Mouse (Mus musculus) G1E (cell line): ENCODE measurements around the gene Hist1h4h. TPM values are rescaled to one million over a fixed set of nuclear protein-coding genes. Genes with fewer than 3 reads are reported as not detected.
A peak's percentile ranks its signal among the peaks of the same experiment; 100 is the strongest.
"Not testable (repeated sequence)": the region's sequence is repeated elsewhere in the genome, so short reads cannot be mapped to it uniquely, and the experiment has no call there.

Experiments used
- ATAC-seq: 2 replicates; pipeline ENCODE4 v1.8.0; 2016; ENCODE audit warnings: mild to moderate bottlenecking; ENCODE audit not compliant: insufficient number of reproducible peaks, poor library complexity, low FRiP score, severe bottlenecking; ENCODE audit errors: extremely low read depth
- DNase-seq: peaks from one replicate; pipeline ENCODE4 v3.0.0; 2012; ENCODE audit warnings: low spot score
- H3K27me3 ChIP-seq: 2 replicates; pipeline ENCODE4 v1.6.1; 2012; ENCODE audit warnings: mild to moderate bottlenecking, low read length, inconsistent platforms; ENCODE audit not compliant: insufficient read depth
- H3K36me3 ChIP-seq: replicated peaks from 2 replicates; pipeline ENCODE3; 2012; ENCODE audit warnings: mild to moderate bottlenecking, inconsistent platforms
- H3K4me1 ChIP-seq: 2 replicates; pipeline ENCODE4 v1.6.1; 2012; ENCODE audit warnings: low read depth, low read length, inconsistent platforms, mixed read lengths; ENCODE audit not compliant: insufficient read depth
- H3K4me3 ChIP-seq: 2 replicates; pipeline ENCODE4 v1.5.1; 2012; ENCODE audit warnings: low read depth, mild to moderate bottlenecking, inconsistent platforms, low read length, moderate library complexity, mixed read lengths
- H3K9me3 ChIP-seq: replicated peaks from 2 replicates; pipeline ENCODE4 v1.6.1; 2012; ENCODE audit warnings: inconsistent platforms
- CTCF ChIP-seq: IDR thresholded peaks from 2 replicates; pipeline ENCODE4 v1.5.1; 2012; ENCODE audit warnings: low read depth, low read length, inconsistent platforms, mixed read lengths
- GATA1 ChIP-seq: IDR thresholded peaks from 2 replicates; pipeline ENCODE4 v1.6.1; 2012; ENCODE audit warnings: borderline replicate concordance, low read length, inconsistent platforms, mixed read lengths
- GATA2 ChIP-seq: IDR thresholded peaks from 2 replicates; pipeline ENCODE4 v1.6.1; 2012; ENCODE audit warnings: low read depth, low read length, inconsistent platforms, borderline replicate concordance
- POLR2AphosphoS5 ChIP-seq: IDR thresholded peaks from 2 replicates; pipeline ENCODE4 v1.6.1; 2012; ENCODE audit warnings: low read depth, low read length, inconsistent platforms; ENCODE audit not compliant: insufficient replicate concordance
- TAL1 ChIP-seq: conservative IDR thresholded peaks from 2 replicates; pipeline ENCODE4 v1.6.1; 2012; ENCODE audit warnings: low read depth, low read length, inconsistent platforms, mixed read lengths
- polyA plus RNA-seq: library from polyadenylated mRNA; stranded (reverse); fragments of >175 nt; gene quantifications from 2 replicates; pipeline ENCODE4 v1.2.3, GENCODE M21; 2012
- total RNA-seq, 2 experiments: library from RNA; stranded (forward) in 1 of 2; stranded (reverse) in 1 of 2; fragments of 200-1000 nt in 1 of 2; fragments of >200 nt in 1 of 2; fragmentation: Nextera tagmentation in 1 of 2; gene quantifications; 2 replicates each; pipeline ENCODE4 v1.2.3; 2014 to 2017

Hist1h4h gene
- total and polyA plus RNA-seq, 3 experiments: 11.0 to 843 (median 309) TPM

DNA sequence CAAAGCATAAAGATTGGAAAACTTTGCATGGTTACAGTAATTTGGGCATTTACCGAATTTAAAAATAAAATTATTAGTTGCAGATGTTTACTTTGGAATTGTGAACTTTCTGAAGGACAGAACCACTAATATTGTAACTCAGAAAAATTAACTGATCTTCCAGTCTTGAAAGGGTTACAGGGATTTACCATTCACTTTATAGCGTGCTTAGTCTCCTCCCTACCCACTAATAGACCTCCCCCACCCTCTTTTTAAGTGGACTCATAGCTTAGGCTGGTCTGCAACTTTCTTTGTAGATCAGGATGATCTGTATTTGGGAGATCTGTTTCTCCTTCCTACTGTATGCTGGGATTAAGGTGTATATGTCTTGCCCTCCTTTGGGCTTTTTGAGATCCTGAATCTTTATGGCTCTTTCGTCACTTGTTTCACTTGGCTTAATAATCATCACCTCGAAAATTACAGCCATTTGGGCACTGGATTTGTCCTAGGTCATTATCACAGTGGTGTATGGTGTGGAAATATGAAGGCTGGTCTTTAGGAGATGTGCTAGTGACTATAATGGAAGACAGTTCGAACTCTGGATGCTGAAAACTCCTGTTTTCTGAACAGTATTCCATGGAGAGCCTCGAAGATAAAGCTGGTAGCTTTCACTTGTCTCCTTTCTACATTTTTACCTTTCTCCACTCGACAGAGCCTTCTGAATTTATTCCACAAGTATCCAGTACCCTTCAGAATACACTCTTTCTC is 5.4 kb downstream of the Hist1h4h start:
- DNase-seq: no peak
- Histone ChIP-seq H3K4me1 (peaks cover 28% of the 10 kb centered on the region), H3K9me3 (no peaks in the 10 kb centered on the region), H3K36me3 (no peaks in the 10 kb centered on the region), H3K27me3 (no peaks in the 10 kb centered on the region), H3K4me3 (peak overlapping the region; percentile 71)
- ATAC-seq: no peak
- no peak for TF ChIP-seq GATA2
- peak; percentile 97; the same call in 1 of the 2 replicates for TF ChIP-seq POLR2AphosphoS5
- no peak for TF ChIP-seq TAL1
- no peak for TF ChIP-seq CTCF
- no peak for TF ChIP-seq GATA1

- H3K27me3 ChIP-seq: no peaks in the 10 kb centered on the region
- H3K4me3 ChIP-seq: no peak overlapping the region
- ATAC-seq (no peak), DNase-seq (no peak)
- H3K4me1 ChIP-seq: peaks cover 26% of the 10 kb centered on the region
- no peaks in the 10 kb centered on the region for H3K36me3 ChIP-seq
- TF ChIP-seq POLR2AphosphoS5 (peak; percentile 61; the same call in 1 of the 2 replicates), GATA1 (no peak), GATA2 (no peak)
- H3K9me3 ChIP-seq: no peaks in the 10 kb centered on the region
These were observed 6.3 kb downstream of the Hist1h4h start for GRCm38 (mm10) chr13:23537006-23537710.

DNA sequence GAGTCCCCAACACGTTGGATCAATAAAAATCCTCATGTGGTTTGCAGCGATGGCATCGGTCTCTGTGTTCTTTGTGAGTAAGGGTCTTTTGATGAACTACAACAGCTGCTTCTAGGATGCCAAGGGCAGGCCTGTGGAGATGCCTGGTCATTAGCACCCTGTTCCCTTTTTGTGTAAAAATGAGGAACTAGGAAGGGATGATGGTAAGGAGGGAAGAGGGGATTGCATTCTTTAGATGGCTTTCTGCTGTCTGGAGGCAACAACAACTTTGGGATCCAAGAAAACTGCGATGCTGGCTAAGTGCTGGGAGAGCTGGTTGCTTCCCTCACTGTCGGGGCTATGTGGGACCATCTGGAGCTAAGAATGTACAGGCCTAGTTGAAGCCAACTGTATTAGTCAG is 7.4 kb downstream of the Hist1h4h start:
- H3K9me3 ChIP-seq: no peaks in the 10 kb centered on the region
- peaks cover 17% of the 10 kb centered on the region for H3K4me1 ChIP-seq
- H3K27me3 ChIP-seq: no peaks in the 10 kb centered on the region
- no peak for DNase-seq
- no peak for TF ChIP-seq TAL1
- no peak for TF ChIP-seq CTCF
- no peak for TF ChIP-seq GATA1
- no peak for TF ChIP-seq GATA2
- TF ChIP-seq POLR2AphosphoS5: no peak
- no peak for ATAC-seq
- H3K36me3 ChIP-seq: no peaks in the 10 kb centered on the region
- no peak overlapping the region for H3K4me3 ChIP-seq

DNA sequence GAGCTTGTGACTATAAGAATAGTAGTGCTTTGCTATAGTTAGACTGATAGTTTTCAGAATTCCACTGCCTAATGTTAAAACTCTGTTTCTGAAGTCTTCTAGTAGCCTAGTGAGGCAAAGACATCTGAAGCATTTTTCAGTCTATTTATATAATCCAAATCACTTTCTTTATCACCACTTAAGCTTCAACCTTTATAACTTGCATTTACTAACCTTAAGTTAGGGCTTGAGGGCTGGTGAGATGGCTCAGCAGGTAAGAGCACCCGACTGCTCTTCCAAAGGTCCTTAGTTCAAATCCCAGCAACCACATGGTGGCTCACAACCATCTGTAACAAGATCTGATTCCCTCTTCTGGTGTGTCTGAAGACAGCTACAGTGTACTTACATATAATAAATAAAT is 9.0 kb downstream of the Hist1h4h start:
- not testable (repeated sequence) for H3K36me3 ChIP-seq, H3K27me3 ChIP-seq, H3K9me3 ChIP-seq, DNase-seq, ATAC-seq, H3K4me3 ChIP-seq
- H3K4me1 ChIP-seq: peaks cover 20% of the 10 kb centered on the region

DNA sequence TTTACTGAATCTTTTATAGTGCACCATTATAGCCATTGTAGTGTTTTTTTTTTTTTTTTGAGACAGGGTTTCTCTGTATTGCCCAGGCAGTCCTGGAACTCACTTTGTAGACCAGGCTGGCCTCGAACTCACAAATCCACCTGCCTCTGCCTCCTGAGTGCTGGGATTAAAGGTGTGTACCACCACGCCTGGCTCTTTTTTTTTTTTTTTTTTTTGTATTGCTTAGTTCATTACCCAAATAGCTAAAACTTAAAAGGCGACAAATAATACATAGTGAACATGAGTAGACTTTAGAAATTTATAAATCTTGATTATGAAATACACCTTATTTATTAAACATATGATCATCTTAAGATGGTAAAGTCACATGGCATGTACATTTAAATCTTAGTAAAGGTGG is 10.6 kb downstream of the Hist1h4h start:
- DNase-seq: no peak
- no peak for ATAC-seq
- no peak overlapping the region for H3K4me3 ChIP-seq
- H3K36me3 ChIP-seq: no peaks in the 10 kb centered on the region
- no peaks in the 10 kb centered on the region for H3K27me3 ChIP-seq
- H3K4me1 ChIP-seq: peaks cover 20% of the 10 kb centered on the region
- no peaks in the 10 kb centered on the region for H3K9me3 ChIP-seq
- TF ChIP-seq POLR2AphosphoS5 (no peak), GATA2 (no peak), TAL1 (no peak)

DNA sequence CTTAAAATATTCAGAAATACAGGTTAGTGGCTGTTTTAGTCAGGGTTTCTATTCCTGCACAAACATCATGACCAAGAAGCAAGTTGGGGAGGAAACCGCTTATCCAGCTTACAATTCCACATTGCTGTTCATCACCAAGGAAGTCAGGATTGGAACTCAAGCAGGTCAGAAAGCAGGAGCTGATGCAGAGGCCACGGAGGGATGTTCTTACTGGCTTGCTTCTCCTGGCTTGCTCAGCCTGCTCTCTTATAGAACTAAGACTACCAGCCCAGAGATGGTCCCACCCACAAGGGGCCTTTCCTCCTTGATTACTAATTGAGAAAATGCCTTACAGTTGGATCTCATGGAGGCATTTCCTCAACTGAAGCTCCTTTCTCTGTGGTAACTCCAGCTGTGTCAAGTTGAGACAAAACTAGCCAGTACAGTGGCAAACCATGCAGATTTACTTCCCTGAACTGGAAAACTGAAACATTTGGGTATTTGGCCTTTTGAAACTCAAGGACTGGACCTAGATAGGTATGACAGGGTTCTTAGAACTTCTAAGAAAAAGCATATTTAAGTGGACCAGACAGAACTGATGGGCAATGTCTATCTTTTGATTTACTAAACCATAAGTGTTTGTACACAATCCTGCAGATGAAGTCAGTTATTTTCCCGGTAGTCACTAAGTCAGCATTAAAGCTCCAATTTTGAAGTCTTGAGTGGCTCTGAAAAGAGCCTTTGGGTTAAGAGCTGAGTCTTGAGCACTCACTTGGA is 11.6 kb downstream of the Hist1h4h start:
- not testable (repeated sequence) for DNase-seq, H3K27me3 ChIP-seq, H3K36me3 ChIP-seq, ATAC-seq, H3K9me3 ChIP-seq
- Histone ChIP-seq H3K4me1 (peaks cover 20% of the 10 kb centered on the region), H3K4me3 (peak overlapping the region; percentile 68)
- peak; percentile 79; the same call in 1 of the 2 replicates for TF ChIP-seq POLR2AphosphoS5
